Mouse (Mus musculus) heart, postnatal 0 days (tissue): ENCODE data around the gene Fh1. TPM values are rescaled to one million over a fixed set of nuclear protein-coding genes. Genes with fewer than 3 reads are reported as not detected.
A peak's percentile ranks its signal among the peaks of the same experiment; 100 is the strongest.

Source experiments
- ATAC-seq: fragments of 200-750 bp; cut with Nextera tagmentation; 2 replicates; pipeline ENCODE4 v1.8.0; 2017; ENCODE audit warnings: low read depth, moderate number of reproducible peaks, moderate library complexity; ENCODE audit not compliant: insufficient read depth
- DNase-seq: peaks from one replicate; pipeline ENCODE4 v3.0.0-alpha.2; 2016; ENCODE audit warnings: low spot score
- H3K27ac ChIP-seq: fragments of 300-500 bp; sonication (generic); 2 replicates; pipeline ENCODE4 v1.5.1; 2014; ENCODE audit warnings: low read depth, mild to moderate bottlenecking
- H3K27me3 ChIP-seq: fragments of 300-500 bp; sonication (generic); 2 replicates; pipeline ENCODE4 v1.6.1; 2014; ENCODE audit warnings: low read length, mixed read lengths; ENCODE audit not compliant: control insufficient read depth, insufficient read depth
- H3K36me3 ChIP-seq: fragments of 300-500 bp; sonication (generic); replicated peaks from 2 replicates; pipeline ENCODE4 v1.6.1; 2014; ENCODE audit warnings: low read length, mixed read lengths; ENCODE audit not compliant: control insufficient read depth, insufficient read depth
- H3K4me1 ChIP-seq: fragments of 300-500 bp; sonication (generic); 2 replicates; pipeline ENCODE4 v1.6.1; 2014; ENCODE audit warnings: antibody characterized with exemption; ENCODE audit not compliant: control insufficient read depth, insufficient read depth
- H3K4me2 ChIP-seq: fragments of 300-500 bp; sonication (generic); 2 replicates; pipeline ENCODE4 v1.6.1; 2014; ENCODE audit warnings: low read depth, mild to moderate bottlenecking, low read length, moderate library complexity
- H3K4me3 ChIP-seq: fragments of 300-500 bp; sonication (generic); 2 replicates; pipeline ENCODE4 v1.5.1; 2014; ENCODE audit warnings: low read depth, low read length
- H3K9ac ChIP-seq: fragments of 300-500 bp; sonication (generic); replicated peaks from 2 replicates; pipeline ENCODE4 v1.6.1; 2014; ENCODE audit warnings: low read depth, low read length, mixed read lengths
- H3K9me3 ChIP-seq: fragments of 300-500 bp; sonication (generic); replicated peaks from 2 replicates; pipeline ENCODE4 v1.6.1; 2016; ENCODE audit warnings: low read length; ENCODE audit not compliant: control insufficient read depth
- CTCF ChIP-seq: IDR thresholded peaks from 2 replicates; pipeline ENCODE4 v1.5.1; 2016; ENCODE audit warnings: antibody characterized with exemption, control low read depth, low read depth
- EP300 ChIP-seq: IDR thresholded peaks from 2 replicates; pipeline ENCODE4 v1.6.1; 2016; ENCODE audit warnings: antibody characterized with exemption, low read depth
- WGBS: fragments of 180-500 bp; shearing (Covaris S2); extraction: QIAGEN DNeasy Blood & Tissue Kit; methylation state at CpG from one replicate; pipeline ENCODE4 v1.1.7; 2014; 5-methylcytosine and 5-hydroxymethylcytosine counted together
- polyA plus RNA-seq: library from polyadenylated mRNA; unstranded; fragments of >200 nt; fragmentation: Nextera tagmentation; extraction: Ambion mirVana; gene quantifications from 2 replicates; pipeline ENCODE4 v1.2.1, GENCODE M21; 2015
- total RNA-seq: library from RNA; depleted of rRNA; stranded (reverse); fragments of >200 nt; gene quantifications from 2 replicates; pipeline ENCODE4 v1.2.3, GENCODE M21; 2014; ENCODE audit warnings: low replicate concordance

The Fh1 gene
- total and polyA plus RNA-seq, 2 experiments from 2014 or later: 284 to 417 TPM

DNA sequence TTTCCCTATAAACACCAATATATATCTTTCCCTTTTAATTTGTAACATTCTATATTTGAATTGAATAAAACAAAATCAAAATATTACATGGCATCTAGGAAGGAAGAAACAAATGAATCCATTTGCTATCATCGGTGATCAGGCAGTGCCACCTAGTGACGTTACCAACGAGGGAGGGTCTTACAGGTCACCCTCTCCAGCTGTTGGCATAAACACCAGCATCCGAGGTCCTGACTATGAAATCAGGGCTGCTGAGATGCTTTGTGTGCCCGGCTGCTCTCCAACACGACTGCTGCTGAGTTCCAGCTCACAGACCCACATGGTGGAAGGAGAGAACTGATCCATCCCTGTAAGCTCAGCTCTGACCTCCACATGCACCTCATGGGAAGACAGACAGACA, 22.0 kb downstream of the Fh1 start:
- no peaks in the 10 kb centered on the region for H3K9me3 ChIP-seq
- no peaks in the 10 kb centered on the region for H3K4me1 ChIP-seq
- H3K27me3 ChIP-seq: no peaks in the 10 kb centered on the region
- peaks cover 74% of the 10 kb centered on the region for H3K36me3 ChIP-seq
- ATAC-seq (no peak), DNase-seq (no peak)
- H3K9ac ChIP-seq: no peak overlapping the region
- no peak overlapping the region for H3K4me3 ChIP-seq
- 66% methylated on average over 6 of the region's 6 CpGs for WGBS
- TF ChIP-seq EP300 (no peak), CTCF (peak; percentile 38)
- no peak overlapping the region for H3K27ac ChIP-seq
- no peak overlapping the region for H3K4me2 ChIP-seq

DNA sequence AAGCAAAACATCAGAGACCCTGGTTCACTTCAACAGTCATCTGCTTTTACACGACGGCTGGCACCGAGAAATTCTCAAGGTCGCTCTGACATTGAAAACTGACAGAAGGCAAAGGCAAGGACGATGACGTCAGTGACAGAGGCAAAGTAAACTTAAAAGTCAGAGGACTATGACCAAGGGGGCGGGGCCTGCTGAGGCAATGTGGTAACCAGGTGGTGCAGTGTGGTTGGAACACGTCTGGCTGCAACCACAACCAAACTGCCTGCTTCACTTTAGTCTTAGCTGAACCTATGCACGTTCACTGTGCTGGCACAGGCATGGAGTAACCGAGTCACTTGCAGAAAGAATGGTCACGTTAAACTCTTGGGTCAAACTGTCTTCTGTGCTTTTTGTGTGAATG, 23.2 kb downstream of the Fh1 start:
- H3K4me1 ChIP-seq: no peaks in the 10 kb centered on the region
- no peaks in the 10 kb centered on the region for H3K9me3 ChIP-seq
- no peak overlapping the region for H3K27ac ChIP-seq
- H3K4me2 ChIP-seq: no peak overlapping the region
- no peak for DNase-seq
- no peak for ATAC-seq
- WGBS: 77% methylated on average over 11 of the region's 11 CpGs
- no peaks in the 10 kb centered on the region for H3K27me3 ChIP-seq
- H3K4me3 ChIP-seq: no peak overlapping the region
- H3K36me3 ChIP-seq: peaks cover 63% of the 10 kb centered on the region
- TF ChIP-seq EP300 (no peak), CTCF (no peak)
- no peak overlapping the region for H3K9ac ChIP-seq

DNA sequence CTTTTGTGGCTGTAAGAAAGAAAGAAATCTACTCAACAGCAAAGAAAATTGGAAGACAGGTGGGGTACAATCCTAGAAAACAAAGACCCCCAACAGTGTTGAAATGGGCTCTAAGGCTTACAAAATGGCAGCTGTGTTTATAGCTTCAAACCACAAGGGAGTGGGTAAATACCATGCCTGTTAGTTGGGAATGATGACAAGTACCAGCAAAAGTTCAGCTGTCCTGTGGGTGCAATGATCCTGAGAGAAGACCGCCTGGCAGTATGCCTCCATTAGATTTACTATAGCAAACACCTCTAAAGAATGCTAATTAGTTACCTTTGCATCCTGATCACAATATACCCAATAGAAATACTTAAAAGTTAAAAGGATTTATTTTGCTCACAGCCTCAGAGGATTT, 32.6 kb downstream of the Fh1 start:
- DNase-seq (no peak), ATAC-seq (no peak)
- Histone ChIP-seq H3K9ac (no peak overlapping the region), H3K36me3 (no peaks in the 10 kb centered on the region), H3K4me1 (no peaks in the 10 kb centered on the region), H3K4me2 (no peak overlapping the region), H3K27me3 (no peaks in the 10 kb centered on the region), H3K4me3 (no peak overlapping the region), H3K9me3 (0 out of 2 replicates have a peak, but pooled peaks cover 4% of the 10 kb centered on the region), H3K27ac (no peak overlapping the region)
- TF ChIP-seq CTCF (no peak), EP300 (no peak)
- 86% methylated on average over 1 of the region's 1 CpGs for WGBS

GRCm38 (mm10) chr1:175586656-175587055, 38.8 kb downstream of the Fh1 start:
- Histone ChIP-seq H3K27me3 (no peaks in the 10 kb centered on the region), H3K36me3 (no peaks in the 10 kb centered on the region), H3K4me2 (no peak overlapping the region), H3K9ac (no peak overlapping the region), H3K27ac (no peak overlapping the region), H3K9me3 (no peaks in the 10 kb centered on the region), H3K4me3 (no peak overlapping the region), H3K4me1 (no peaks in the 10 kb centered on the region)
- TF ChIP-seq EP300 (no peak), CTCF (no peak)
- no peak for ATAC-seq
- DNase-seq: no peak
- WGBS: 62% methylated on average over 5 of the region's 5 CpGs

DNA sequence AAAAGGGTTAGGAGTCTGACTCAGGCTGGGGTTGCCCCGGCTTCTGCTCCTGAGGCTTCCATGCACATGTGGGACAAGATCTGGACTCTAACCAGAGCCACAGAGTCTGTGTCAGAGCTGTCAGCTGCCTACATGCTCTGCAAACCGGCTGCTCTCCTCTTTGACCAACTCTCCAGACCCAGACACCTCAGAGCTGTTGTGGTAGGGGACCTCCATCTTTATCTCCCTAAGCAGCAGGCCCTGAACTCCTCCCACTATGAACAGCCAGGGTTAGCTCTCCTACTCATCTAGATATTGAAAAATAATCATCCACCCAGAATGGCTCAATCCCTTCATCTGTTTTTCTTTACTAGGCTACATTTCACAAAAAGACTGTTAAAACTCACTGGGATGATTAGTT, 40.2 kb downstream of the Fh1 start:
- H3K4me3 ChIP-seq: no peak overlapping the region
- no peaks in the 10 kb centered on the region for H3K27me3 ChIP-seq
- TF ChIP-seq EP300 (no peak), CTCF (no peak)
- WGBS: 49% methylated on average over 2 of the region's 2 CpGs
- DNase-seq (no peak), ATAC-seq (no peak)
- H3K4me1 ChIP-seq: no peaks in the 10 kb centered on the region
- no peak overlapping the region for H3K27ac ChIP-seq
- H3K9ac ChIP-seq: no peak overlapping the region
- no peak overlapping the region for H3K4me2 ChIP-seq
- no peaks in the 10 kb centered on the region for H3K9me3 ChIP-seq
- no peaks in the 10 kb centered on the region for H3K36me3 ChIP-seq

- DNase-seq (no peak), ATAC-seq (no peak)
- H3K9me3 ChIP-seq: no peaks in the 10 kb centered on the region
- H3K36me3 ChIP-seq: no peaks in the 10 kb centered on the region
- H3K4me3 ChIP-seq: no peak overlapping the region
- H3K27me3 ChIP-seq: no peaks in the 10 kb centered on the region
- no peak overlapping the region for H3K9ac ChIP-seq
- no peaks in the 10 kb centered on the region for H3K4me1 ChIP-seq
- H3K4me2 ChIP-seq: no peak overlapping the region
- H3K27ac ChIP-seq: no peak overlapping the region
- TF ChIP-seq CTCF: no peak
- no peak for TF ChIP-seq EP300
- 79% methylated on average over 4 of the region's 4 CpGs for WGBS
Observed at GRCm38 (mm10) chr1:175582799-175583198, 42.6 kb downstream of the Fh1 start.
